Mouse (Mus musculus): ENCODE data around the gene Cyth1.

DNA sequence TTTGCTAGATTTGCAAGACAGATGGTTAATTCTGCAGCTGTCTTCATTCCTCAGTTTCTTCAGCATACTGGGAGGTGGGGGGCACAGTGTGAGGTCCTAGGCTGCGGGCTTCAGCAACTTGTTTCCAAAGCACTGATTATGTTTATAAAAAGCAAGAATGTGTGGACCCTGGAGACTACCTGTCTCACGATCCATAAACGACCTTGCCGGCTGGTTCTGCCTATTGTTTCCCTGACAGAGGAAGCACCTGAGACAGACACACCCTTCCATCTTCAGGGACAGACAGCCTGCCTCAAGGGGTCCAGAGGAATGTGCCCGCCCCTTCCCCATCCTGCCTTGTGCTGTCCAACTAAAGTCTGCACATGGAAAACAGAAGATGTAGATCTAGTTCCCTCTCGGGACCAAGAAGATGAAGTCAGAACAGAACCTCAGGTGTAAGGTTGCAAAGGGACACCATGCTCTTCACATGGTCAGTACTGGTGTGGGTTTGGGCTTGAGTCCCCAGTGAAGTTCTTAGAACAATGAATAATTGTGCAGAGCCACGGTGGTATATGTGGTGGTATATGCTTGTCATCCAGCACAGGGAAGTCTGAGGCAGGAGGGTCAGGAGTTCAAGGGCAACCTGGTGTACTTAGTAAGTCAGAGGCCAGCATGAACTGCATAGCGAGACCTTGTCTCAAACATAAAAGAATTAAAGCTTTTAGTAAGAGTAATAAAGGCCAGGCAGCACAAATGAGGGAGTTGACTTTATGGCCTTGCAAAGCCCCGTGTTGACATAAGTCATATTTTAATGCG is 107.4 kb downstream of the Cyth1 start:
- TF ChIP-seq POLR2A (IDR thresholded peaks at IDR 0.05; ENCODE audit: low read depth, low read length) (no peak), CTCF (IDR thresholded peaks at IDR 0.05; ENCODE audit: extremely low read depth, insufficient read depth, insufficient read length, insufficient replicate concordance) (no peak)
